Mouse (Mus musculus): ENCODE results near the gene Prorsd1.

- TF ChIP-seq CTCF (IDR thresholded peaks at IDR 0.05; ENCODE audit: extremely low read depth, insufficient read depth, insufficient read length, insufficient replicate concordance) (no peak), POLR2A (IDR thresholded peaks at IDR 0.05; ENCODE audit: low read depth, low read length) (no peak)
These were observed 530 bp downstream of the Prorsd1 start for GRCm38 (mm10) chr11:29514325-29514681.

All from spleen, adult 2 months (tissue).